Mouse (Mus musculus) c-Kit-positive CD71-negative TER-119-negative erythroid progenitor cells, embryonic 14.5 days (primary cell): ENCODE measurements around the gene Bcl6.

Experiments
- DNase-seq: peaks from one replicate; pipeline ENCODE4 v3.0.0-alpha.2; 2013; ENCODE audit warnings: low read depth

Gene Bcl6

DNA sequence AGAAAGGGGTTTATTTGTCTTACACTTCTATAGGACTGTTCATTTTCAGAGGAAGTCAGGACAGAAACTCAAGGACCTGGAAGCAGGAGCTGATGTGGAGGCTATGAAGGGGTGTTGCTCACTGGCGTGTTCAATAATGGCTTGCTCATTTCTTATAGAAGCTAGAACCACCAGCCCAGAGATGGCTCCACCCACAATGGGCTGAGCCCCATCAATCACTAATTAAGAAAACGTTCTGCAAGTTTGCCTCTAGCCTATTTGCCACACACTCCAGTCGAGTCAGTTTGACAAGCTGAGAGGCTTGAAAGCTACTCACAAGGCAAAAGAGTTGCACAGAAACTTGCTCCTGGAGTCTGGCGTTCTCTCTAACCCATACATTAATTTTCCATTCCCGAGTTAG is 67.0 kb downstream of the Bcl6 start:
- no peak for DNase-seq

DNA sequence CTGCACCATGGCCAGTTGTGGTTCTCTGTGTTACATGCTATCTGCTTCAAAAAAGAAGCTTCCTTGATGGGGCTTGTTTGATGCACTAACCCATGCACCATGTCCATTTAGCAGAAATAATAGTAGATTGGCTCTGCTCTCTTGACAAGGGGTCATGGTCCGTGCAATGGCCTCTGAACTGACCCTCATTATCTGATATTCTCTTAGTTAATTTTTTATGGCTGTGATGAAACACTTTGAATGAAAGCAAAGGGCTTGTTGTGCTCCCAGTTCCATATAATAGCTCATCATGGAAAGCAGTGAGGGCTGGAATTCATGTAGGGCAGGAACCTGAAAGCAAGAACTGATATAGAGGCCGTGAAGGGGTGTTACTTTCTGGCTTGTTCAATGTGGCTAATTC is 69.2 kb downstream of the Bcl6 start:
- no peak for DNase-seq
